Mouse (Mus musculus) hindbrain, embryonic 12.5 days (tissue): ENCODE measurements around the gene Plekhg2. TPM values are rescaled to one million over a fixed set of nuclear protein-coding genes. Genes with fewer than 3 reads are reported as not detected.

Experiments
- ATAC-seq: fragments of 200-750 bp; cut with Nextera tagmentation; 2 replicates; pipeline ENCODE4 v1.8.0; 2017; ENCODE audit warnings: moderate TSS enrichment; ENCODE audit not compliant: low FRiP score
- H3K27ac ChIP-seq: fragments of 300-500 bp; sonication (generic); 2 replicates; pipeline ENCODE4 v1.5.1; 2016; ENCODE audit warnings: mild to moderate bottlenecking
- H3K27me3 ChIP-seq: fragments of 300-500 bp; sonication (generic); 2 replicates; pipeline ENCODE4 v1.6.1; 2016; ENCODE audit warnings: mild to moderate bottlenecking
- H3K36me3 ChIP-seq: fragments of 300-500 bp; sonication (generic); 2 replicates; pipeline ENCODE4 v1.6.1; 2016; ENCODE audit warnings: mild to moderate bottlenecking
- H3K4me1 ChIP-seq: fragments of 300-500 bp; sonication (generic); 2 replicates; pipeline ENCODE4 v1.6.1; 2016
- H3K4me2 ChIP-seq: fragments of 300-500 bp; sonication (generic); replicated peaks from 2 replicates; pipeline ENCODE4 v1.6.1; 2016; ENCODE audit warnings: mild to moderate bottlenecking
- H3K4me3 ChIP-seq: fragments of 300-500 bp; sonication (generic); 2 replicates; pipeline ENCODE4 v1.5.1; 2016; ENCODE audit warnings: mild to moderate bottlenecking
- H3K9ac ChIP-seq: fragments of 300-500 bp; sonication (generic); 2 replicates; pipeline ENCODE4 v1.6.1; 2016; ENCODE audit warnings: mild to moderate bottlenecking, moderate library complexity
- H3K9me3 ChIP-seq: fragments of 300-500 bp; sonication (generic); replicated peaks from 2 replicates; pipeline ENCODE4 v1.6.1; 2016; ENCODE audit warnings: mild to moderate bottlenecking
- WGBS: fragments of 180-500 bp; shearing (Covaris S2); methylation state at CpG from one replicate; pipeline ENCODE4 v1.1.7; 2016; 5-methylcytosine and 5-hydroxymethylcytosine counted together
- polyA plus RNA-seq: library from polyadenylated mRNA; unstranded; fragments of >200 nt; fragmentation: Nextera tagmentation; extraction: Ambion mirVana; gene quantifications from 2 replicates; pipeline ENCODE4 v1.2.1, GENCODE M21; 2016

The Plekhg2 gene
- 71.7 and 74.9 TPM in 2 replicates for polyA plus RNA-seq

DNA sequence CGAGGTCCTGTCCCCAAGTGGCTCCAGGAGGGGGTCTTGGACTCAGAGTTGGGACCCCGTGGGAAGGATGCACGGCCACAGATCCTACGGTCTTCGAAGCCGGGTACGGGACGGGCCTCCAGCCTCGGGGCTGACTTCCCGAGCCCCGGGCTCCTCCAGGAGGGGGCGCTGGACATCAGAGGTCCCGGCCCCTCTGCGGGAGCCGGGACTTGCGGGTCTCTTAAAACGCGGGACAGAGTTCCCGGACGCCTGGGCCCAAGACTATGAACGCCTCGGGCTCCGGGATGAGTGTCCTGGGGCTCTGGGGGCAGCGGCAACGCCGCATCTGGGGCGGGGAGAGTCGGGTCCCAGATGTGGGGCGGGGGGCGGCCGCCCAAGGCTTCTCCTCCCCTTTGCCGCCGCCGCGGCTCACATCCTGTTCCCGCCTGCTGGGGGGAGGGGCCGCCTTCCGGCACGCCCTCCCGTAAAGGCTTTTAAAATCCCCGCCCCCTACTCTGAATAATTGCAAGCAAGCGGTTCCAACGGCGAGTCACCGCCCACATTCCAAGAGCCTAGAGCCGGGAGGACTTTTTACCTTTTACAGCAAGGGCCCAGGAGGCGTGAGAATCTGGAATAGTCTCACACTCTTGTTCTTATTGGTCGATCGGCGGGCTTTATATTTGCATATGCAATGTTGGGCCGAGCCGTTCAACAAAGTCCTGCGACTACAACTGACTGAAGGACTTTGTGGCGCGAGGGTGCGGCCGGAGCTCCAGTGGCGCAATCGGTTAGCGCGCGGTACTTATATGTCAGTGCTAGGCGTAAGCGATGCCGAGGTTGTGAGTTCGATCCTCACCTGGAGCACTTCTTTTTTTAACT, at the start of gene Plekhg2:
Gene Plekhg2, minus strand, starts transcription at position 349 of the 858 bp plus-strand sequence.
- Histone ChIP-seq H3K27me3 (no peaks in the 10 kb centered on the region), H3K4me1 (peaks cover 41% of the 10 kb centered on the region), H3K9me3 (no peaks in the 10 kb centered on the region), H3K4me2 (peak within 1 kb of the TSS; percentile 57), H3K4me3 (peak within 1 kb of the TSS; percentile 81), H3K27ac (peak within 1 kb of the TSS; percentile 90), H3K36me3 (peaks cover 13% of the 10 kb centered on the region), H3K9ac (peak within 1 kb of the TSS; percentile 88)
- under 1% methylated on average over 58 of the region's 66 CpGs for WGBS
- ATAC-seq = peak; percentile 80

DNA sequence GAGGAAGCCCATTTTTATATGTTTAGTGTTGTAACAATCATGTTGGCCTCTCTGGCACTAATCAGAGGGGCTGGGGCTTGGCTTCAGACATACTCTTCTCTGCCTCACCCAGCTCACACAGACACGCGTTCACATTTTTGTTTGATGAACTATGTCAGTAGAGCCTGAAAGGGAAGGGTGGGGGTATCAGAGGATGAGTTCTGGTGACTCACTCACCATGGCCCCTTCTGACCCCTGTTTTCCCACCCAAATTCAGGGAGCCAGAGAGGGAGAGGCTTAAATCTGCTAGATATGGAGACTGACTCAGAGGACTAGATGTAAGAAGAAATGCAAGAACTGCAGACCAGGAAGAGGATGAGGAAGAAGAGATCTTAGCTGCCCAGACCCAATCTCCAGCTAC, 47.0 kb upstream of the Plekhg2 start:
- H3K36me3 ChIP-seq = peaks cover 82% of the 10 kb centered on the region
- H3K9me3 ChIP-seq = no peaks in the 10 kb centered on the region
- no peaks in the 10 kb centered on the region for H3K27me3 ChIP-seq
- H3K4me2 ChIP-seq = no peak overlapping the region
- H3K4me1 ChIP-seq = no peaks in the 10 kb centered on the region
- H3K27ac ChIP-seq = no peak overlapping the region
- 96% methylated on average over 2 of the region's 2 CpGs for WGBS
- no peak overlapping the region for H3K4me3 ChIP-seq
- ATAC-seq = no peak
- no peak overlapping the region for H3K9ac ChIP-seq

DNA sequence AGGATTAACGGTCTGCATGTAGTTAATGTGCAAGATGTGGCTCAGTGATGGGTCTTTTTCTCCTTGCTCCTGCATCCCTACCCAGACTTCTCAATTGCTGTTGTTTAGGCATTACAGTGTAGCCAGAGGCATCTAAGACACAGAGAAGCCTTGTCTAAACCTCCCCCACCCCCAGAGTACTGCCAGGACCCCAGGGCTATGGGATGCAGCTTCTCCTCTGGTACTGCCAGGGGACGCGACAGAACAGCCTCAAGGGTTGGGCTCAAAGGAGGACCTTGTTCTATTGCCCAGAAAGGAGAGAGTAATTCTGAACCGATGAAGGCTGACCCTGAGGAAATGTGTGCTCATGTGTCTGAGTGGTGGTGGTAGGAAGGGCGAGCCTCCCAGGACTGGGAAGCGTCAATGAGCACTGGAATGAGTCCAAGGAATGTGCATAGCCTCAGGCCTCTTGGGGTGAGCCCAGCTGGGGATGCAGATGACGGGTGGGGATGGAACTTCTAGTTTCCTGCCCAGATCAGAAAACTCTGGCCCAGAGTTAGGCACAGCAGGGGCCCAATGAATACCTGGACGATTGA, 45.8 kb upstream of the Plekhg2 start:
- H3K4me2 ChIP-seq = no peak overlapping the region
- H3K27me3 ChIP-seq = no peaks in the 10 kb centered on the region
- H3K4me3 ChIP-seq = no peak overlapping the region
- WGBS = 90% methylated on average over 8 of the region's 8 CpGs
- peaks cover 83% of the 10 kb centered on the region for H3K36me3 ChIP-seq
- H3K9ac ChIP-seq = no peak overlapping the region
- H3K27ac ChIP-seq = no peak overlapping the region
- no peak for ATAC-seq
- no peaks in the 10 kb centered on the region for H3K9me3 ChIP-seq
- no peaks in the 10 kb centered on the region for H3K4me1 ChIP-seq

DNA sequence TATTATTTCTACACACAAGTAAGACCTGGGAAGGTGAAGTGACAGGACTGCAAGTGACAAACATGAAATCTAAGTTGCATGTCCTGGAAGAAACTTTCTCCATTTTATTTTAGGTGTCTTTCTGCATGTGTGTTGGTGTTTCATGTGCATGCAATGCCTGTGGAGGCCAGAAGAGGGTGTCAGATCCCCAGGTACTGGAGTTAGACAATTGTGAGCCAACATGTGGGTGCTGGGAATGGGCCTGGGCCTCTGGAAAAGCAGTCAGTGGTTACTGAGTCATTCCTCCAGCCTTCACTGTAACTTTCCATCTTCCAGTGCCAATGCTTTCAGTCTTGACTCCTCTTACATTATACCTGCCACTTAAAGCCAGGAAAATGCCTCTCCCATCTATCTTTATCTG, 45.0 kb upstream of the Plekhg2 start:
- H3K9me3 ChIP-seq = no peaks in the 10 kb centered on the region
- no peak overlapping the region for H3K4me2 ChIP-seq
- no peaks in the 10 kb centered on the region for H3K4me1 ChIP-seq
- H3K9ac ChIP-seq = no peak overlapping the region
- H3K27ac ChIP-seq = no peak overlapping the region
- no peaks in the 10 kb centered on the region for H3K27me3 ChIP-seq
- no peak overlapping the region for H3K4me3 ChIP-seq
- peaks cover 83% of the 10 kb centered on the region for H3K36me3 ChIP-seq
- no peak for ATAC-seq

DNA sequence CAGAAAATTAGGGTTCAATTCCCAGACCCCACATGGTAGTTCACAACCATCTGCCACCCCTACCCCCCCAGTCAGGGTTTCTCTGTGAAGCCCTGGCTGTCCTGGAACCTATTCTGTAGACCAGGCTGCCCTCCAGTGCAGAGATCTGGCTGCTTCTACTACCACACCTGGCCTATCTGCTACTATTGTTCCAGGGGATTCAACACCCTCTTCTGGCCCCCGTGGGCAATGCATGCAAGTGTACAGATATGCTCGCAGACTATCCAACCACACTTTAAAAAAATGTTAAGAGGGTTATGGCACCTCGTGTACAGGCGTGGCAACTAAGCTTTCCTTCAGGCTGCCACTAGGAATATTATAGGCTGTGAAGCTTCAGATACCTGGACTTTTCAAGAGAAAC, 40.4 kb upstream of the Plekhg2 start:
- Histone ChIP-seq H3K36me3 (peaks cover 82% of the 10 kb centered on the region), H3K27ac (no peak overlapping the region), H3K9me3 (no peaks in the 10 kb centered on the region), H3K9ac (no peak overlapping the region), H3K4me1 (no peaks in the 10 kb centered on the region), H3K4me3 (no peak overlapping the region), H3K27me3 (no peaks in the 10 kb centered on the region), H3K4me2 (no peak overlapping the region)
- WGBS = 89% methylated on average over 4 of the region's 4 CpGs
- ATAC-seq = no peak

DNA sequence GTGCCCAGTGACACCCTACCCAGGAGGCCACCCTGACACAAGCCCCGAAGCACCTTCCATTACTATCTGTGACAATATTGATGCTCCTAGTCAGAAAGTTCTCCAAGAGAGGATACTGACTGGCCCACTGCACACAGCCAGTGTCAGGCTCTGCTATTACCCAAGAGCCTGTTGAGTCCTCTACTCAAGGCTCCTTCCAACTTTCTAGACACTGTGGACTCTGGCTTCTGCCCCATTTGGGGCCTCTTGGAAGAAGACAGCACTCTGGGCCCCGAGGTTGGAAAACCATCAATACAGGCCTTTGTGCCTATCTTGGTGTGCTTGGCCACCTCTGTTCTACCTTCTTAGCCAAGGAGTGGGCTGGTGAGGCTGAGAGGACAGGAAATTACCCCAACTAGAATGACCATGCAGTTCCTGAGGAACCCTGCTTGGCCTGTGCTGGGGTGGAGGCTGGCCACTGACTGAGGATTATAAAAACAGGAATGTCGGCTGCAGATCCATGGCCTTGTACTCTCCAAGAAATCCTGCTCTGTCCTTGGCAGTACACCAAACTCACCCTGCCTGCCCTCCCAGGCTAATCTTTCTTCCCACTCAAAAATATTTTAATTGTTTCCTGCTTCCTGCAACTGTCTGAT, 38.6 kb upstream of the Plekhg2 start:
- Histone ChIP-seq H3K4me2 (no peak overlapping the region), H3K9me3 (no peaks in the 10 kb centered on the region), H3K27ac (no peak overlapping the region), H3K27me3 (no peaks in the 10 kb centered on the region), H3K4me1 (no peaks in the 10 kb centered on the region), H3K36me3 (peaks cover 87% of the 10 kb centered on the region), H3K9ac (no peak overlapping the region), H3K4me3 (no peak overlapping the region)
- no peak for ATAC-seq
- WGBS = 86% methylated on average over 3 of the region's 3 CpGs

DNA sequence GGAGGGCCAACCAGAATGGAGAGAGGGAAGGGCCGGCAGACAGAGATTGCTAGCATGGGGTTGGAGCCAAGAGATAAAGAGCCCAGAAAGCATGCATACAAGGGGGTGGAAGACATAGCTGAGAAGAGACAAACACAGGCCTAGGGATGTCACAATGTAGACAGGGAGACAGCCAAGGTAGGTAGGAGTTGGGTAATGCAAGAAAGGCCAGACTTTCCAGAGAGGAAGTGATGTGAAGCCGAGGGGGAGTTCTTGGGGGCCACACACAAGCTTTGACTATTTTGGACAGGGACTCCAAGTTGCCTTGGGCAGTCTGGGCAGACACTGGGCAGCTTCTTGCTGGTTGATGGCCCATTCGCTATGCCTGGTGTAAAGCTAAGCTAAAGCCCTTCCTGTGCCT, 29.5 kb upstream of the Plekhg2 start:
- H3K4me2 ChIP-seq = no peak overlapping the region
- no peak overlapping the region for H3K27ac ChIP-seq
- no peak overlapping the region for H3K9ac ChIP-seq
- H3K27me3 ChIP-seq = no peaks in the 10 kb centered on the region
- H3K4me3 ChIP-seq = no peak overlapping the region
- no peaks in the 10 kb centered on the region for H3K4me1 ChIP-seq
- peaks cover 89% of the 10 kb centered on the region for H3K36me3 ChIP-seq
- no peak for ATAC-seq
- whole genome bisulfite sequencing = 86% methylated on average over 3 of the region's 3 CpGs
- H3K9me3 ChIP-seq = no peaks in the 10 kb centered on the region

DNA sequence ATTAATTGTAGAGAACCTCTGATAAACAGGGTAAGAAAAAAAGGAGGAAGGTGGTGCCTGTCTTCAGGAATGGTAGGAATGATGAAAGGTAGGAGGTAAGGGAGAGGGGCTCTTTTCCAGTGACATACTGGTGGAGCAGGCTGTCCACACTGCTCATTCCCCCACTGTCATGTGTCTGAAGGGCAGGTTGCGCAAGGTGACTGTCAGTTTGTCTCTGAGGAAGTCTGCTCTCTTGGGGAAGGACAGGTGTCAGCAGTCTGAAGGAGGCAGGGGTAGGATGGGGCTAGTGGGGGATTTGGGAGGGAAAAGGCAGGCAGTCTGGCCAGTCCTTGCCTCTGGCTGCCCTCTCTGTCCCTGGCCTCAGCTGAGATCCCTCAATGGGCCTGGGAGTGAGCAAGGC, 28.6 kb upstream of the Plekhg2 start:
- 100% methylated on average over 1 of the region's 1 CpGs for WGBS
- Histone ChIP-seq H3K27me3 (no peaks in the 10 kb centered on the region), H3K36me3 (peaks cover 89% of the 10 kb centered on the region), H3K4me1 (no peaks in the 10 kb centered on the region), H3K4me2 (no peak overlapping the region), H3K9ac (no peak overlapping the region), H3K27ac (no peak overlapping the region), H3K9me3 (no peaks in the 10 kb centered on the region), H3K4me3 (no peak overlapping the region)
- ATAC-seq = no peak

DNA sequence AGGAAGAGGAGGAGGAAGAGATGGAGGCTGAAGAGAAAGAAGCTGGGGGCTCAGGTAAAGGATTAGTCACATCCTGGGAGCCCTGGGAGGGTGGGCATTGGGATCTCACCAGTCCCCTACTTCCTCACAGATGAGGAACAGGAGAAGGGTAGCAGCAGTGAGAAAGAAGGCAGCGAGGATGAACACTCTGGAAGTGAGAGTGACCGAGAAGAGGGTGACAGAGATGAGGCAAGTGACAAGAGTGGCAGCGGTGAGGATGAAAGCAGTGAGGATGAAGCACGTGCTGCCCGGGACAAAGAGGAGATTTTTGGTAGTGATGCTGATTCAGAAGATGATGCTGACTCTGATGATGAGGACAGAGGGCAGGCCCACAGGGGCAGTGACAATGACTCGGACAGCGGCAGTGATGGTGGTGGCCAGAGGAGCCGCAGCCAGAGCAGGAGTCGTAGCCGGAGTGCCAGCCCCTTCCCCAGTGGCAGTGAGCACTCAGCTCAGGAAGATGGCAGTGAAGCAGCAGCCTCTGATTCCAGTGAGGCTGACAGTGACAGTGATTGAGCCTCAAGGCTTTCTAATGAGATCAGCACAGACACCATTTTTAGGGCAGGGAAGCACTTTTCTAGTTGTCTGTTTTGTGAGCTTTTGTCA, 26.4 kb upstream of the Plekhg2 start:
- Histone ChIP-seq H3K27ac (no peak overlapping the region), H3K9me3 (no peaks in the 10 kb centered on the region), H3K4me1 (peaks cover 3% of the 10 kb centered on the region), H3K4me3 (no peak overlapping the region), H3K4me2 (no peak overlapping the region), H3K9ac (no peak overlapping the region), H3K36me3 (peaks cover 80% of the 10 kb centered on the region), H3K27me3 (no peaks in the 10 kb centered on the region)
- no peak for ATAC-seq
- WGBS = 91% methylated on average over 10 of the region's 10 CpGs

DNA sequence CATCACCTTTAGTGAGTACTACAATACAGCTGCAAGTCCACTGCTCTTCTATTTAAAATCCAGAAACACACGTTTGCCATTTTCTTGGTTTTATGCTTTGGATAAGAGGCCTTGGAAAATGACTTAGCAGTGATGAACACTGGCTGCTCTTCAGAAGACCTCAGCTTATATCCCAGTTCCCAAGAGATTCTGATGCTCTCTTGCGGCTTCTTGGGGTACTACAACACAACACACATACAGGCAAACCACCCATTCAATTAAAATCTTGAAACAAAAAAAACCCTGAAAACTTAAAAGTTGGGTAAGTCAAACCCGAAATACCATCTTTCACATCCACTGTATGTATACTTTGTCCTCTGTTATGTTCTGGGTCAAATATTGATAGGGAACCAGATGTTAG, 25.6 kb upstream of the Plekhg2 start:
- Histone ChIP-seq H3K27me3 (no peaks in the 10 kb centered on the region), H3K36me3 (peaks cover 72% of the 10 kb centered on the region)
- 72% methylated on average over 3 of the region's 3 CpGs for WGBS

DNA sequence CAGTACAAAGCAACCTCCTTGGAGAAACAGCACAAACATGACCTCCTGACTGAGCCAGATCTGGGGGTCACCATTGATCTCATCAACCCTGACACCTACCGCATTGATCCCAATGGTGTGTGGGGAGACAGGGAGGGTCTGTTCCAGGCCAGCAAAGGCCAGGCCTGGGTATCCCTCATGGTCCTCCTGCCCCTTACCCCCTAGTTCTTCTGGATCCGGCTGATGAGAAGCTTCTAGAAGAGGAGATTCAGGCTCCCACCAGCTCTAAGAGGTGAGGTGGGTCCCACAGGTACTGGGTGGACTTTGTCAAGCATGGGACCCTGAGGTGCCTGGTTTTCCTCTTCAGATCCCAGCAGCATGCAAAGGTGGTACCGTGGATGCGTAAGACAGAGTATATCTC, 23.0 kb upstream of the Plekhg2 start:
- H3K36me3 ChIP-seq = peaks cover 51% of the 10 kb centered on the region
- WGBS = 95% methylated on average over 4 of the region's 4 CpGs
- no peak overlapping the region for H3K9ac ChIP-seq
- H3K27ac ChIP-seq = no peak overlapping the region
- H3K4me2 ChIP-seq = no peak overlapping the region
- no peaks in the 10 kb centered on the region for H3K9me3 ChIP-seq
- H3K4me1 ChIP-seq = peaks cover 18% of the 10 kb centered on the region
- H3K27me3 ChIP-seq = no peaks in the 10 kb centered on the region
- ATAC-seq = no peak
- H3K4me3 ChIP-seq = no peak overlapping the region

More for the DNA sequence above, 25.6 kb upstream of the Plekhg2 start:
- ATAC-seq = no peak
- no peak overlapping the region for H3K4me3 ChIP-seq
- no peak overlapping the region for H3K9ac ChIP-seq
- H3K4me1 ChIP-seq = peaks cover 9% of the 10 kb centered on the region
- H3K9me3 ChIP-seq = no peaks in the 10 kb centered on the region
- H3K4me2 ChIP-seq = no peak overlapping the region
- H3K27ac ChIP-seq = no peak overlapping the region

DNA sequence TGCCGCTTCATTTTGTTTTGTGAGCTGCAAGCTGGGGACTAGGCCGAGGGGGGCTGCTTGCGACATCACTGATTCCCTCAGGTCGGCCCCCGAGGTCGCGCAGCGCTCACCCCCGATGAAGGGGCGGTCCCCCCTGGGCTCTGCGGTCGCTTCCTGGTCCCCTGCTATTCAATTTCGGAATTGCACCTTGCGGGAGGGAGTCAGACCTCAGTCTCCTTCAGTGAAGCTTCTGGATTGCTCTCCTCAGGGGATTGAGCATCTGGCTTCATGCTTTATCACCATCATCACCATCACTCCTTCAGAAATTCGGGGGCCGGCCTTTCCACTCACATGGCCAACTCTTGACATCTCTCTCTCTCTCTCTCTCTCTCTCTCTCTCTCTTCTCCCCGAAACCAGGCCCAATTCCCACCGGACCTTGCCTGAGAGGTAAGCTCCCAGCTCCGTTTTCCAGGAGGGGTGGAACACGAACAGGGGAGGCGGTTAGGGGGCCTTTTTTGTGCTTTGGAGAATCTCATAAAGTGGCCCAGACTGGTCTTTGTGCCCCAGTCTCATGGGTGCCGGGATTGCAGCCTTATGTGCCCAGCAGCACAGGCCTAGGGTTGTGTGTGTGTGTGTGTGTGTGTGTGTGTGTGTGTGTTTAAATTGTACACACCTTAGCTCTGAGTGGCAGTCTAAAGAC, 21.0 kb upstream of the Plekhg2 start:
- 6% methylated on average over 22 of the region's 22 CpGs for WGBS
- Histone ChIP-seq H3K27me3 (no peaks in the 10 kb centered on the region), H3K4me3 (peak overlapping the region; percentile 91), H3K27ac (peak overlapping the region; percentile 86), H3K9me3 (no peaks in the 10 kb centered on the region), H3K9ac (peak overlapping the region; percentile 76), H3K36me3 (peaks cover 54% of the 10 kb centered on the region), H3K4me1 (peaks cover 18% of the 10 kb centered on the region), H3K4me2 (peak overlapping the region; percentile 99)
- no peak; the same call in 1 of the 2 replicates for ATAC-seq
